Mouse (Mus musculus) ovary, postnatal 14 days (tissue): Measurements from ENCODE around the gene Neo1.

ENCODE experiments used
- DNase-seq: peaks from one replicate; pipeline ENCODE4 v3.0.0; 2022; ENCODE audit warnings: low spot score

Neo1 gene

GRCm38 (mm10) chr9:59036159-59036731, at the start of gene Neo1:
Neo1 (minus strand) TSS chr9:59036441.
- DNase-seq = peak; percentile 85

DNA sequence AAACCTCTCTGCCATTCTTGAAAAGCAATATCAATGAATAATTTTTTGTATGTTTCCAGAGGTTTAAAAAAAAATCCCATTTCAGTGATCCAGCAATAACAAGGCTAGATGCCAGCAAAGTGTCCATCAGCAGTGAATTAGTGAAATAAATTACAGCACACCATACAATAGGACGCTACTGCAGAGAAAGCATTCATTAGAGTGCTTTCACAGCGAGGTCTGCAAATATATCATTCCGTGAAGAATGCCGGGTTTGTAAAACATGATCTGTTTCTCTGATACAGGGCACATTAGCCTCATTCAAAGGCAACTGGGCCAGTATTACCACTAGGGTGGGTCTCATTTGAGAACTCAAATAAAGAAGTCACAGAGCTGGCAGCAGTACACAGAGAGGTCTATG, 39.4 kb upstream of the Neo1 start:
- DNase-seq = no peak

GRCm38 (mm10) chr9:59073887-59074286, 37.6 kb upstream of the Neo1 start:
- no peak for DNase-seq

GRCm38 (mm10) chr9:59072076-59072777, 36.0 kb upstream of the Neo1 start:
- no peak for DNase-seq

GRCm38 (mm10) chr9:59071220-59071977, 35.2 kb upstream of the Neo1 start:
- DNase-seq = no peak

DNA sequence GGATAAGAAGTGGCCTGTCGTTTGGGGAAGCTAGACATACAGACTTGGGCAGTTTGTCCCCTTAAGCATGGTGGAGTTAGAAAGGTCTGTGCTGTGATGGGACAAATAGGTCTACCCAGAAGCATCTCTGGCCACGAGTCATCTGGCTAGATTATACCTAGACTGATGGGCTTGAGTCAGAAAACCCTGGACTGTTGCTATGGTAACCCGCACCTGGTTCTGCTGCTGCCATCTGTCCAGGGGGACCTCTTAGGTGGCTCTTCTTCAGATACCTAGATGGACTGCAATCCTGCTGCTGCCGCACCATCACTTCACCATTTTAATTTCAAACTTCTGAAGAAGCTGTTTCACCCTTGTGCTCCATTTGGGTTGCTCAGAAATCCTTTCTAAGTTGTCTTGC, 34.0 kb upstream of the Neo1 start:
- DNase-seq = no peak

- DNase-seq = no peak
Observed at GRCm38 (mm10) chr9:59065616-59066301, 29.5 kb upstream of the Neo1 start.

DNA sequence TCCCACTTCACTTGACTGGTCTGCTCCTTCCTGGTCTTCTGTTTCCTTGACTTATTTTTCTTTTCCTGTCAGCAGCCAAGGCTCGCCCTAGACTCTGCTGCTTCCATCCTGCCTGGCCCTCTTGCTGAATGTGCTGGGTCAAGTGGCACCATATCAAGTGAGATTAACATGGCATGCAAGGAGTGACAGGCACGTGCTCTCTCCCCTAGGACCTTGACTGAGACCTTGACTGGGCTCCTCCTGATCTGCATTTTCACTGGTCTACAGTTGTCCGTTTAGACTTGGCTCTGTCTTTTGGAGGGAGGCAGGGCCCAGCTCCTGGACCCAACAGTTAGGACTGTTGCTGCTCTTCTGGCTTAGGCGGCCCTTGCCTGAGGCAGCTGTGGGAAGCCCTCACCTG, 26.2 kb upstream of the Neo1 start:
- DNase-seq = no peak

GRCm38 (mm10) chr9:59060026-59060605, 23.9 kb upstream of the Neo1 start:
- no peak for DNase-seq

- no peak for DNase-seq
Observed at GRCm38 (mm10) chr9:59059158-59059557, 22.9 kb upstream of the Neo1 start.

DNA sequence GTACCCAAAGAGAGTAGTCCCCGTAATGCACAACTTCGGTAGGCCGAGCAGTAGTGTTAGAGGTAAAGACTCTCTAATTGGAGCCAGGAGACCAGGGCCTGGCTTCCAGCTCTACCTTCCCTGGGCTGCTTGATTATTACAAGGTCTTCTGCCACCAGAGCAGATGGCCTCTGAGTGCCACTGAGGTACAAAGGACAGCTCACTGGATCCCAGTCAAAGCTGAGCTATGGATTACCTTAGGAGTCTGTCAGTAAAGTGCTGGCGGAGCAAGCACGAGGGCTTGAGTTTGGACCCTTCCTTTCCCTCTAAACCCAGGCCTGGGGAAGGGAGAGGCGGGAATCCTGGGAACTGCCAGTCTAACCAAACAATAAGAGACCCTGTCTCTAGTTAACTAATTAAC, 21.8 kb upstream of the Neo1 start:
- no peak for DNase-seq

DNA sequence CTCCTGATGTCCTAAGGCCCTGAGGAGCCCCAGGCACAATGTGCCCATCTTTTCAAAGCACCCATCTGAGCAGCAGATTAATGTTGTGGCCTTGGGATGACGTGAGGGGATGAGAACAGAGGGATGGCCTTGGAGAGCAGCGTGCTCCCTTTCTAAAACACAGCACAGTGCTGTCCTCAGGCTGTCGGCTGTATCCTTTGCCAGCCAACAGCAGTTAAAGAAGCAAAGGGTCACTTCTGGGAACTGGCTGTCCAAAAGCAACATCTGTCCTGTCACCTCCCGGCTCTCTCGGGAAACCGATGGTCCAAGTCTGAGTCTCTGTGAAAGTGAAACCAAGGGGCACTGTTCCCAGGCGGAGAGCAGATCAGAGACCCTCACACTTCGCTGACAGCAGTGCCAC, 20.0 kb upstream of the Neo1 start:
- no peak for DNase-seq

DNA sequence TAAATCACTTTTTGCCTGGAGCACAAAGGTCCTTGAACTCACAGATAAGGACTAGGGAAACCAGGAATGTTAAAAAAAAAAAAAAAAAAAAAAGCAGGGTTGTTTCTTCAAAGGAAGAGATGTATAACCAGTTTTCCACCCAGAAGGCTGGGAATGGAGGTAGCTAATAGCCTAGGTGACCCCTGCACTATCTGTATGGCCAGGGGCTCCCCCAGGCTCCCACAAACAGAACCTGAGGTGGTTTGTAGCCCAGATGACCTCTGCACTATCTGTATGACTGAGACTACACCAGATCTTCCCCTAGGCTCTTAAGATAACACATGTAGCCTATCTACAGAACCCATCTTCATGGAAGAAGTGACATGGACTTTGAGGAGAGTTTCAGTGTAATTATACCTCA, 5.6 kb upstream of the Neo1 start:
- DNase-seq = no peak

- DNase-seq = no peak
Observed at GRCm38 (mm10) chr9:59036732-59037341, 596 bp upstream of the Neo1 start.

GRCm38 (mm10) chr9:59035342-59036158, 691 bp downstream of the Neo1 start:
- DNase-seq = peak; percentile 36

DNA sequence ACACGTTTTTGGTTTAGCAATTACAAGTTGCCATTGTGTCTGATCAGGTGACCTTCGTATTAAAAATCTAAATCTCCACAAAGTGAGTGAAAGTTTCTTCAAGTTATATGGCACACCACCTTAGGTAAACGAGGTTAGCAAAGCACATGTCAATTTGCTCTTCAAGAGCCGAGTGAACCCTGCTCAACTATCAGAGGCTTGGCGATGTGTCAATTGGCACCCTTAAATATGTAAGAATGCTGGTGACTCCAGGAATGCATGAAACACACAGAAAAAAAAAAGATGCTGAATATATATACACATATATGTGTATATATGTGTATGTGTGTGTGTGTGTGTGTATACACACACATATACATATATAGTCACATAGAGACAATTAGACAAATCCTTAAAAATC, 1.4 kb downstream of the Neo1 start:
- DNase-seq = no peak

DNA sequence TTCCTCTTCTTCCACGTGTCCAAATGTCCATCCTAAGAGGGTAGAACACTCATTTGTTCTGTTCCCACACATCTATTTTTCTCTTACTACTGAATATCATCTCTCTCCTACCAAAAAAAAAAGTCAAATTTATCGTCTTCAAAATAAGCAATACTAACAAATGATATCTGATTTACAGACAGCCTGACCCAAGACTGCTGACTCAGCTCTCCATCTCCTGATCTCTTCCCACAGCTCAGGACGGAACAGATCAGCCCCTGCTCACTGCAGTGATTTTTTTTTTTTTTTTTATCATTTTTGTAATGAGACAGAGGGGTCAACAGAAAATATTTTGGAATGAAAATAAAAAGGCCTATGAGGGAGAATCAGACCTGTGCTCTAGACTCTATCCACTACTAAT, 2.7 kb downstream of the Neo1 start:
- DNase-seq = no peak

DNA sequence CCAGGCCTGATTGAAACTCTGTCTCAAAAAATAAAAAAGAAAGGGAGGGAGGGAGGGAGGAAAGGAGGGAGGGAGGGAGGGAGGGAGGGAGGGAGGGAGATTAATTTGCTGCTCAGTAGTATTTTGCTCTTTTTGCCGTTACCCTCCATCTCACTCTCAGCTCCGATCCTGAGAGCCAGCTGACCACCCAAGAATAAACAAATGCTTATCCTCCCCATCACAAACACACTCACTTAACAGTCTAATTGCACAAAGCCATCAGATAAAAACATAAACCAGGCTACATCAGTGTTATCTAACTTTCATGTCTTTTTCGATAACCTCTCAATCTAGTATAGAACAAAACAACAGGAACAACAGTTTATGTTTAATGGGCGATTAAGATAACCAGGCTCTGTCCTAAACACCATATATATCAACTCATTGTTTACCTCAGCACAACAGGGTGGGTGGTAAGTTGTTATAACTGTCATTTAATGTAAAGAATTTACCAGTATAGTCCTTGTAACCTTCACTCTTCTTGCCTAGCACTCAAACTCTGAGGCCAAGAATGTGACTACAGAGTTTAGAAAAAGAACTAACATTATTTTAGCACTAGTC, 11.9 kb downstream of the Neo1 start:
- DNase-seq = no peak

GRCm38 (mm10) chr9:59016060-59016719, 20.1 kb downstream of the Neo1 start:
- no peak for DNase-seq

DNA sequence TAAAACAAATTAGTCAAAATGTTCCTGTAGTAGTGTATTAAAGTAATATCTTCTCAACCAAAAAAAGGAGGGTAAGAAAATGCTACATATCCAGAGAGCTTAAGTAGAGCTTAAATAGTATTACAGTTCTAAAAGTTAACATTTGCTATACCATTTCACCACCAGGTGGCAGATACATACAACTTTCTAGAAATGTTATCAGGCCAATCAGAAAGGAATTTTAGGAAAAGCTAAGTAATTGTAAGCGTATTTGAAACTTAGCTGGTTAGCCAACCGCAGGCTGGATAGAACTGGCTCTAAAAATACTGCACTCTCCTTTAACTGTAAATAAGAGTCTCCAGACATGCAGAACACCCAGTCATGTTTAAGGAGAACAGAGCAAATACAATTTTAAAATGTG, 22.9 kb downstream of the Neo1 start:
- no peak for DNase-seq
